Mouse (Mus musculus): ENCODE results near the gene Gm21560. TPM values are rescaled to one million over a fixed set of nuclear protein-coding genes. Genes with fewer than 3 reads are reported as not detected.
"Not testable (repeated sequence)": the region's sequence is repeated elsewhere in the genome, so short reads cannot be mapped to it uniquely, and the experiment has no call there.

Gene Gm21560
- not detected in 2 replicates for polyA plus RNA-seq (2012)

GRCm38 (mm10) chr14:6219192-6219591, at the start of gene Gm21560:
Gene Gm21560 (minus strand): TSS chr14:6219292.
- TF ChIP-seq GATA1 (IDR thresholded peaks at IDR 0.05; ENCODE audit: low read length), result not testable (repeated sequence)

Other genes starting within 250 kb of the Gm21560 start
- gene Gm3453, start 240.2 kb downstream of the Gm21560 start, polyA plus RNA-seq (2012), result not detected in 2 replicates
- not detected in 2 replicates for gene Gm6337, start 161.0 kb downstream of the Gm21560 start, polyA plus RNA-seq (2012)
- gene Gm8206, start 125.3 kb downstream of the Gm21560 start, polyA plus RNA-seq (2012), result not detected in 2 replicates
- not detected in 2 replicates for gene Gm3468, start 110.6 kb downstream of the Gm21560 start, polyA plus RNA-seq (2012)
- gene Gm3476, start 93.5 kb downstream of the Gm21560 start, polyA plus RNA-seq (2012), result not detected in 2 replicates
- gene Gm3411, start 68.0 kb upstream of the Gm21560 start, polyA plus RNA-seq (2012), result not detected in 2 replicates
- gene Gm21103, start 85.6 kb upstream of the Gm21560 start, polyA plus RNA-seq (2012), result not detected in 2 replicates
- gene Gm3618, start 124.4 kb upstream of the Gm21560 start, polyA plus RNA-seq (2012), result not detected in 2 replicates
- gene Gm16440, start 171.0 kb upstream of the Gm21560 start, polyA plus RNA-seq (2012), result not detected in 2 replicates
- not detected in 2 replicates for gene Gm3591, start 193.2 kb upstream of the Gm21560 start, polyA plus RNA-seq (2012)
- gene Gm3594, start 225.3 kb upstream of the Gm21560 start, polyA plus RNA-seq (2012), result not detected in 2 replicates